Mouse (Mus musculus) left cerebral cortex, postnatal 4 days (tissue): Measurements from ENCODE around the gene G0s2. TPM values are rescaled to one million over a fixed set of nuclear protein-coding genes. Genes with fewer than 3 reads are reported as not detected.
A peak's percentile ranks its signal among the peaks of the same experiment; 100 is the strongest.
"Not testable (repeated sequence)": the region's sequence is repeated elsewhere in the genome, so short reads cannot be mapped to it uniquely, and the experiment has no call there.

Experiments used
- DNase-seq: peaks from one replicate; pipeline ENCODE4 v3.0.0-alpha.2; 2022
- intact Hi-C: fragments of 180-260 bp; cut with DNase I; formaldehyde crosslinking; loops from one replicate; pipeline ENCODE4 v1.15.1; 2025
- total RNA-seq, 2 experiments: library from RNA; stranded (reverse); gene quantifications; 2 replicates each; pipeline ENCODE4 v1.2.3; 2021

The G0s2 gene
- total RNA-seq, 2 experiments from 2014 or later, result 3.1 to 3.7 TPM

DNA sequence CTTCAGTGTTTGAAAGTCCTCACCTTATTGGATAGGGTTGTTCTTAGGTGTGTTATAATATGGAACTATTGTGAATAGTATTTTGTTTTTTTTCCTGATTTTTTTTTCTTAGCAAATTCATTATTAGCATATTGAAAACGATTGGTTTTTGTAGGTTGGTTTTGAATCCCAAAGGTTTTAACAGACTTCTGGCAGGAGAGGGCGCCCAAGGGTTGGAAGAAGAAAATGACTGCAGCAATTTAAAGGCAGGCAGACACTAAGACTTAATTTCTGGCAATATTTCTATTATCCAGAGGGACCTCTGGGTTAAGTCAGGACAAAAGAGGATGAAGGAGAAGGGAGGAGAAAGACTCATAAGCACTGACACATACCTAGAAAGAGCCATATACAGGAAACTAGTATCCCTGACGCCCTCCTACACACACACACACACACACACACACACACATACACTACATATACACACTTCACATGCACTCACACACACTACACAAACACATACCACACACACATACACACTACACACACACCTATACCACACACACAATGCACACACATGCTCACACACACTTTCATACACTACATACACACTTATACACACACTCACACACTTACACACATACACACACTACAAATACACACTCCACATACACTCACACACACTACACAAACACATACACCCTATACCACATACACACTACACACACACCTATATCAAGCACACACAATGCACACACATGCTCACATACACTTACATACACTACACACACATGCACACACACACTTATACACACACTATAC is 17.3 kb downstream of the G0s2 start:
- DNase-seq, result peak; percentile 79
- intact Hi-C loops, result loop anchor here (2.0 to 5.0 kb wide), 2 partner anchors 69 to 122 kb away; no protein-coding TSS in a partner anchor

DNA sequence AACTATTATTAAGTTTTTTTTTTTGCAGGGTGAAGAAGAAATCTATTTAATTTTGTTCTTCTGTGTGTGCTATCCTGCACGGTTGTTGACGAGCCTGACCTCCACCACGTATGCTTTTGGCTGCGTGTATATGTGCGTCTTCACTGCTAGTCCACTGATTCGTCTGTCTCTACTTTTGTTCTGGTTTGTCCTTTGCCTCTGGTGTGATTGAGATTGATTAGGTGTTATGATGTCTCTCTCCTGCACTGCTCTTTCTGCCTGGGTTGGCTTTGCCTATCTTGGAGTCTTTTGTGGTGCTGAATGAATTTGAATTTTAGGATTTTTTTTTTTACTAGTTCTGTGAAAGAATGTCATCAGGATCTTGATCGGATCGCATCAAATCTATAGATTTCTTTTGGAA is 18.0 kb downstream of the G0s2 start:
- DNase-seq, result no peak
- intact Hi-C loops, result loop anchor here (2.0 to 5.0 kb wide), 2 partner anchors 70 to 122 kb away; no protein-coding TSS in a partner anchor

DNA sequence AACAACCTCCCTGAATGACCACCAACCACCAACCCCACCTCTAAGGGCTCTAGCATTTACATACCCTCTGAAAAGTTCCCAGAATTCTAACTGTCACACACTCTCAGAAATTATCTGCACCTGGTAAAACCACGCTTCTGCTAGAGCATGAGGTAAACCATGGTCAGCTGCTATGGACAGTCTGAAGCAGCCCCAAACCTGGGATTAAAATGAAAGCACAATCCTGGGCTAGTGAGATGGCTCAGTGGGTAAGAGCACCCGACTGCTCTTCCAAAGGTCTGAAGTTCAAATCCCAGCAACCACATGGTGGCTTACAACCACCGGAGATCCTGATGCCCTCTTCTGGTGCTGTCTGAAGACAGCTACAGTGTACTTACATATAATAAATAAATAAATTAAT is 19.1 kb downstream of the G0s2 start:
- intact Hi-C loops, result loop anchor here (2.0 kb wide), 1 partner anchor 71 kb away; no protein-coding TSS in a partner anchor
- not testable (repeated sequence) for DNase-seq

DNA sequence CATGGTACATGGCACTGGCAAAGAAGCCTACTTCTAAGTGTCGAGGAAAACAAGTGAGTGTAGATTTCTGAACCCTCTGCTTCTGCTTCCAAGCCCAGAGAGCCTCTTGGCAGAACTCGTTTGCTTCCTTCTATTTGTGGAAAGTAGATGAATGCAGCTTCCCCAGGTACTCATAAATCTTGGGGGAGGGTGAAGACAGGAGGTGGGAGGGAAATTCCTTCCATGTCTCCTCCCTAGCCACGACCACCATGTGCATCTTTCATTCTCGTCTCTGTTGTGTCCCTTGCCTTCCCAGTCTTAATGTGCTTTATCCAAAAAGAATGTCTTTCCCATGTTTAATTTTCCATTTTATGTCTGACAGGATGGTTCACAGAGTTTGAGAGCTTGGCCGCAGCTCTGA is 20.4 kb downstream of the G0s2 start:
- no peak for DNase-seq
- intact Hi-C loops, result no loop called here

DNA sequence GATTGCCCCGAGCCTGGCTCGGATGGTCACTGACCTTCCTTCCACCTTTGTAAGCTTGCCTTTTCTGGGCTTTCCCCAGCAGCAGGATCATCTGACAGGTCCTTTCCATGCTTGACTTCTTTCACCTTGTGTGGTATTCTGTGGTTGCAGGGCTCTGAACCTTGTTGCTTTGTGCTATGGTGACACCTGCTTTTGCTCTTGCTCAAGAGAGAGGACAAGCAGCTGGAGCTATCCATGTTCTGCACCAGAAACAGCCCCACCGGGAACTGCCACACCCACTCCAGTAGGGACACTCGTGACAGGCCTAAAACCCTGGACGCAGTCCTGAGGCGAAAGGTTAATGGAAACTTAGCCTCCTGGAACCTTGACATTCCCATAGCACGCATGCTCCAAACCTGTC is 21.6 kb downstream of the G0s2 start:
- intact Hi-C loops, result no loop called here

DNA sequence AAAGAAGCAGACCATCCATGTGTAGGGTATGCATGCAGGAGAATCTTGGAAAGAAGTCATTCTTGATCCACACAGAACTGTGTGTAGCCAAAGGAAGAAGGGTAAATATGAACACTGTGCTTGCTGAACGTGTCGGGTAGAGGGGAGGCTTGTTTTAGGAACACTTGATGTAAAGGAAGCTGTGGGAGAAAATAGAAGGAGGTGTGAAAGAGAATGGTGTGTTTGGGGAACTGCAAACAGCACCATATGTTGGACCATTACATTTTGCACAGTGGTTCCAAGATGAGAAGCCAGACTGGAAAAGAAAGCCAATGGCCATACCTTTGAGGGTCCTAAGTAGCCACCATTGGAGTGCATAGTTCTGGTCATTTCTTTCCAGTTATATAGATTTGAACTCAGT is 23.0 kb downstream of the G0s2 start:
- intact Hi-C loops, result no loop called here

More for the DNA sequence above, 21.6 kb downstream of the G0s2 start:
- no peak for DNase-seq

DNA sequence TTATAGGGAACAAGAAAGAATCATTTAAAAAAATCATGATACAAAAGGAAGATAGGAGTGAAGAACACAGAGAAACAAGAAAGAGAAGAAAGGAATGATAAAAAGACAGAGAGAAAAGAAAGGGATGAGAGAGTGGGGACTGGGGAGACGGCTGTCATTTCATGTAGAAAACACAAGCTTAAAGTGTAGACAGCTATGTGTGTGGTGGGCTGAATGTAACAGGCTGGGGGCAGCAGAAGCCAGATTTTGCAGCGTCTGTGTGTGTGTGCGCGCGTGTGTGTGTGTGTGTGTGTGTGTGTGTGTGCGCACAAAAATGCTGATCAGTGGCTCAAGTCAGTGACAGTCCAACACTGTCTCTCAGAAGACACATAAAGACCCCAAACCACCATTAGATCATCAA is 28.8 kb downstream of the G0s2 start:
- DNase-seq, result no peak
- intact Hi-C loops, result no loop called here

More for the DNA sequence above, 23.0 kb downstream of the G0s2 start:
- DNase-seq, result no peak

DNA sequence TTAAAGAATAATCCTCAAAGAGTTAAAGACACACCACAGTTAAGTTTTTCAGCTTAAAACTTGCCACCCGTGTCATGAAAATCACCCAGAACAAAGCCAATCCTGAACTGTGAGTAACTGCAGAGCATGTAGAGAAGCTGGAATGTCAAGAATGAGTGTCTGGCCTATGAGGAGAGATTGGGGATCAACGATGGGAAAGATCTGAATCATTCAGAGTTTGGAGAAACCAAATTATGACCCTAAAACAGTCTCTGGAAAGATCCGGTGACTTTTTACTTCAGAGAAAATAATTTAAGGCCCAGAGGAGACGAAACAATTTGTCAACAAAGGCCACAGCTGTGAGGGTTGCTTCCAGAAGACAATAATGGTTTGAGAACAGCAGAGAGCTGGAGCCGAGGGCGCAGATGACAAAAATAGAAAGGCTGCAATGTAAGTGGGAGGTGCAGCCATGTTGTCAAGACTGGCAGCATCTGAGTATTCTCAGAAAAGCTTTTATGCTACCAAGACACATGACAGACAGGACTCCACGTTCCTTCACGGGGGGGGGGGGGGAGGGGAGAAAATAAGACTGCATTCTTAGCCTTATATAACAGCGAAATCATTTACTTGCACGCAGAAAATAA is 29.3 kb downstream of the G0s2 start:
- intact Hi-C loops, result no loop called here
- no peak for DNase-seq

DNA sequence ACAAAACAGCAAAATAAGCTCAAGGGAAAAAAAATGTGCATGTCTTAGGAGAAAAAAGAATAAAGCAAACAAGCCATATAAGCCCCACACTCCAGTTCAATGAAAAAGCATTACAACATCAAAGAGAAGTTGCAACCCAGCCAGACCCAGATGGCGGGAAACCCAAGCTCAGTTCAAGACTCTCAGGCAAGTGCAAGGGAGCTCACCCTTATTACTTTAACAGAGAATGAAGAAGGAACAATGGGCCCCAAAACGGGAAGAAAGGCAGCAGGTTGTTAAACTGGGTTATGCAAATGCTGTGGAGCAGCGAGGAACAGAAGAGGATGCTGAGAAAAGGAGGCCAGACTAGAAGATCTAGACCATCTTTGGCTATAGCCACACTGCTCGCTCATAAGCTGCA is 30.2 kb downstream of the G0s2 start:
- DNase-seq, result no peak

DNA sequence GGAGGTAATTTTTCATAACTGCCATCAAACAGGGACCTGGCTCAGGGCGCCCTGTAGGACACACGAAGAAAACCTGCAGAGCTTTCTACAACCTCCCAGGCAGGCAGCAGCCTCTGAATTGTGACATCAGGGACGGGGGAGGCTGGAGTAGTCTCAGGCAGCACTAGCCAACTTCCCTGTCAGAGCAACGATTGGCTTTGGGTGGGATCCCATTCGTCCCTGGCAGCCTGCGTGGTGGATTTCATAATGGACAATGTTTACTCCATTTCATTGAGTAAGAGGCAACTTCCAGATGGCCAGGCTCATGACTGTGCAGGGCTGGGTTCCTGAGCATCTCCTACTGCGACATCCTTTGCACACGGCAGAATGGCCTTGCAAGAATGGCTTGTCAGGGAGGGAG is 30.8 kb downstream of the G0s2 start:
- peak; percentile 78 for DNase-seq
- intact Hi-C loops, result no loop called here

More for the DNA sequence above, 30.2 kb downstream of the G0s2 start:
- intact Hi-C loops, result no loop called here

DNA sequence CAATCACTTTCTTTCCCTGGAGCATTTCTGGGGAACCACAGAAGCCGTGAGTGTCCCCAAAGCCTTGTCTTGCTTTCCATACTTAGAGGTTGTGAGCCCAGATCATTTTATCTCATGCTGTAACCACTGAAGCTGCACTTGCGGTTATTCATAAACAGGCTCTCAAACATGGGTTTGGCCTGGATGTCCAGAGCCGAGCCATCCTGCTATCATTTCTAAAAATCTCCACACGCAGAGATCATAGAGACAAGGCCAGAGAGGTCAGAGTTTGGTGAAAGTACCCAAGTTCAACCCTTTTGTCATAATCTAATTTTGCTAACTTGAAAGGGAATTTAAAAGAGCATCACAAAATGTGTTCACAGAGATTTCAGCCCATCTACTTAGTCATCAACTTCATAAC is 31.6 kb downstream of the G0s2 start:
- no peak for DNase-seq
- intact Hi-C loops, result no loop called here

DNA sequence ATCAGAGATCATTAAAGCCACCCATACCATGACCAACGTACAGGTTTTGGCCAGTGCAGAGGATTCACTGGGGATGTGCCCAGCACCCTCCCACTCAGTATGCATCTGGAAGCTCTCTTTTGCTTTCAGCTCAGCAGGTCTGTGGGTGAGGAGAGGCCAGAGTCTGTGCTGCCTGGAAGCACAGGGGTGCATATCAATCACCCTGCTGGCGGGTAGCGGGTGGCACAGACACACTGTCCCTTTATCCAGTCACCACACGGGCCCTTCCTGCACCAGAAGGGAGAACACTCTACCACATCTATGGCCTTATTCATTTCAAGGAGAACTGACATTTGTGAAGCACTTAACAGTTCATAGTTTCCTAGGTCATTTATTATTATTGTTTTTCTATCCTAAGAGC is 34.6 kb downstream of the G0s2 start:
- DNase-seq, result no peak
- intact Hi-C loops, result no loop called here

DNA sequence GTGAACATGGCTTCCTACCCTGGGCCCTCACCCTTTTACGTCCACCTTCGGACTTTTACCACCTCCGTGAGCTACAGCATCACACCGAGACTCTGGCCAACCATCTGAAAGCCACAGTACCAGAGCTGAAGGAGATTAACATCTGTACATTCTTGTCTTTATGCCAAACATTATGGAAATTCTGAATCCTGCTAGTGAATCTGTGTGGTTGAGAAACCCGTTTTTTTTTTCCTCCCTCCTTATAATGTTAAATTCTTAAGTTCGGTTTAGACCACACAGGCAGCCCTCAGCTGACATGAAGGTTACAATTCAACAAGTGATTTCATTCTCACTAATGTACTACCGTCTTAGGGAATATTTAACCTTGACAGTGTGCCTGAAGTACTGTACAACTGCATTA is 38.1 kb downstream of the G0s2 start:
- intact Hi-C loops, result no loop called here
- DNase-seq, result no peak

DNA sequence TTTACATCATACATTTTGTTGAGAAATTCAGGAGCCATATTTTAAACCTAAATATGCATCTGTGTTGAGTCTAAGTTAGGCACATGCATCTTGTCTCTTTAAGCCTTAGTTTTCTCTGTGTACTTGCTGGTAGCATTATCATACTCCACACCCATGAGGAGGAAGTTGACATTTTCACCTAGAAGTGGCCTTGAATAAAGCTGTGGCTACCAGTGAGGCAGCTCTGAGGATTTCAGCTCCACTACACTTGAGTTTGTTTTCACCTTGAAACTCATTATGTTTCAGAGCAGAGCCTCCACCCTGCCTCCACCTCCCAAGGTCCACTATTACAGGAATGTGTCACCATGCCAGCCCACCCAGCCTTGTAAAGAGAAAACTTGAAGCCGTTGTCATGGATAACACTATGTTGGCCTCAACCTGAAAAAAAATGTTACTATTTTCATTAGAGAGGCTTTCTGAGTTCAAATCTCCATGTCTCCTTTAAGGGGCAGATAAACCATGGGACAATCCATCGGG is 38.8 kb downstream of the G0s2 start:
- intact Hi-C loops, result no loop called here
- no peak for DNase-seq

DNA sequence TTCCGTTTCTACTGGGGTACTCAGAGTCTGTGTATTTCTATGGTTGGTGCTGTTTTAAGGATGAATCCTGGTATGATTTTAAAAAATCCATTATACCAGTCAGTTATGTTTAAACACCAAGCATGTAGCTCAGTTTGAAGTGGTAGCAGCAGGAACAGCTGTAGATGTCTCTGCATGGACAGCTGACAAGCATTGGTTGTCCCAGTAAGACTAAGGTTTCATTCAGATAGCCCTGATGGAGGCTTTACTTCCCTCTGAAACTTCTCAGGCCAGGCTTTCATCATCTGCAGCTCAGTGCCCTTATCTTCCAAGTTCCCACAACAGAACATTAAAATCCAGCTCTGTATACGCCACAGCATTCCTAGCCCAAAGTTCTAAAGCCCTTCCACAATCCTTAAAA is 40.3 kb downstream of the G0s2 start:
- DNase-seq, result no peak
- intact Hi-C loops, result no loop called here

DNA sequence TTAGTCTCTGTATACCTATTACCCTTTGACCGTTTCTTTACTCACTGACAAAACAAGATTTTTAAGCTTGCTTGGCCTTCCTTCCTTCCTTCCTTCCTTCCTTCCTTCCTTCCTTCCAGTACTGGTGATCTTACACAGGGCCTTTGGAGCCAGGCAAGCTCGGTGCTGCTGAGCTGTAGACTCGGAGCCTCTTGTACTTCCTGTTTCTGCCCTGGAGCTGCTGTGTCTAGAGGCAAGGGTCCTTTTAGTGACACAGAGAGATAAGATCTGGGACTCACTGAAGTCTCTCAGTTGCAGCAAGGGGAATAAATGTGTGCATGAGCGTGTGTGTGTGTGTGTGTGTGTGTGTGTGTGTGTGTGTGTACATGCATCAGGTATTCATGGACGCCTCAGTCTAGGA is 42.1 kb downstream of the G0s2 start:
- DNase-seq, result no peak
- intact Hi-C loops, result no loop called here

DNA sequence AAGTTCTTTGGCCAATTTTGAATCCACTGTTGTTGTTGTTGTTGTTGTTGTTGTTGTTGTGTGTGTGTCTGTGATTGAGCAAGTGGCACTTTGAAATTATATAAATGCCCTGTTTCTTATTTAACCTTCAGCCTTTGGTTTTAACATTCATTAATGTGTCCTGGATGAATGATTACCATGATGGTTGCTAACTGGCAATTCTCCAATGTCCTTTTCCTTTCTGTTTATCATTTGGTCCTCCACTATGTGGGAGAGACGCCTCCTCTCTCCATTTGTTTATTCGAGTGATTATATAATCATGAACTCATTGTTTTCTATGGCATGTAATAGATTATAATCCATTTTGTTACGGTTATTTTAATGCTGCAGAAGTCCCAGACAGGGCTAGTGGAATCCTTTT is 42.5 kb downstream of the G0s2 start:
- intact Hi-C loops, result no loop called here
- no peak for DNase-seq

DNA sequence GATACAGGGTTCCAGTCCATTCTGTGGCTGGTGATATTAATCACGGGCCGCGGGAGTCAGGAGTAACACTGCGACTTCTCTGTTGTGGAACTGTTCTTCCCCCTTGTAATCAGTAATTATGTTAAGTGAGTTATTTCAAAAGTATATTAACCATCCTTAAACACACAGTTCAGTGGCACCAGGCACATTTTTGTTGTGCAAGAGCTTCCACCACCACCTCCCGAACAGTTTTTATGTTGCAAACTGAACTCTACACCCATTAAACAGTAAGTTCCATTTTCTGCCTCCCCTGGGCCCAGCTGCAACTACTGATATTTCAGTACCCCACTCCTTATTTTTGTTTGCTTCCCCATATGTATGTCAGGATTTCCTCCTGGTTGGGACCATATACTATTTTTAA is 43.4 kb downstream of the G0s2 start:
- intact Hi-C loops, result no loop called here
- DNase-seq, result no peak

DNA sequence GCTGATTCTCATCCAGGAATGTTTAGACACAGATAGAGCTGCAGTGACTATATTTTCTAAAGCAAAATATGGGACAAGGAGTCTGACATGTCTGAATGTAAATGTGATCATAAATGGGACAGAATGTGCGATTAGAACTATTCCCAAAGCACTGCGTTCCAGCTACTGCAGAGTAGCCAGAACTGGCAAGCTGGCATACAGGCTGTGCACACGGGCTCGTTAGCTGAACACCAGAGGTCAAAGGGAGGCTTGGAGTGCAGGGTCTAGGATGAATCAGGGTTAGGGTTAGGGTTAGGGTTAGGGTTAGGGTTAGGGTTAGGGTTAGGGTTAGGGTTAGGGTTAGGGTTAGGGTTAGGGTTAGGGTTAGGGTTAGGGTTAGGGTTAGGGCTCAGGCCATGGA is 45.5 kb downstream of the G0s2 start:
- no peak for DNase-seq
- intact Hi-C loops, result no loop called here

DNA sequence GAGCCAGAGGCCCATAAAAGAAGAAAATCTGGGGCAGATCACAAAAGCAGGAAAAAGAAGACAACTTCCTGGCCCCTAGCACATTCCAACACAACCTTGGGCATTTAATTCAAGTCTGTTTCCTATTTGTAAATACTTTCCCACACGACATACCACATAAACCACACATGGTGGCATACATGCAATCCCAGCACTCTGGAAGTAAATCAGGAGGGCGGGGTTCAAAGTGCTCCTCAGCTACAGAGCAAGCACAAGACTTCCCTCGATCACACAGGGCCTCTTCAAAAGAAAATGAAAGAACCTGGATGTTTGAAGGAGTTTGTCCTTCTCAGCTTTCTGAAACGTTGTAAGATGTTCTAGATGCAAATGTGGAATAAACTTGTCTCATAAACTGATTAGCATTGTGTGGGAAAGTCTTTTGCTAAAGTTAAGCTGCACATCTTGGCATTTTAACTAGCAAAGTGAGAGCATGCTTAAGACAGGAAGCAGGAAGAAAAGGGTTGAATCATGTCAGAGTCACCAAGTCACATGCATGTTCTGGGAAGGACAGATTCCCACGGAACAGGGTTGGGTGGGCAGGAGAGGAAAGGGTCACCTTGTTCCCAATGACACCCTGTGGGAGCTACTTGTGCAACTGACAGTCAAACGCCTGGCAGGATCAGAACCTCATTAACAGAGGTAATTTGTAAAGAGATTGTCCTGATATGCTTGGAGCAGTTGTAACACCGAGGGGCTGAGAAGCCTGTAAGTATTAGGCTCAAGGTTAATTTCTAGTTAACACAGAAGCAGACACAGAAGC is 46.1 kb downstream of the G0s2 start:
- intact Hi-C loops, result no loop called here
- DNase-seq, result no peak

DNA sequence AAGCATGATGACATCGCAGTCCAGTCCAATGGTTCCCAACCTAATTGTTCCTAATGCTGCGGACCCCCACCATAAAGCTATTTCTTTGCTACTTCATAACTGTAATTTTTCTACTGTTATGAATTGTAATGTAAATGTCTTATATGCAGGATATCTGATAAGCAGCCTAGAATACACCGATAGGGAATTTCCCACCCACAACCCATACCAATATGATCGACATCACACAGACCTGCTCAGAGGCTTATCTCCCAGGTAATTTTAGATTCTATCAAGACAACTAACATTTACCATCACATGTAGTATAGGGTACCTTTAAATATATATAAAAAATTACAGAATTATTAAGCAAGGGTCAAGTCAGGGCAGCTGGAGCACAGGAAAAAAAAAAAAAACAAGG is 46.9 kb downstream of the G0s2 start:
- no peak for DNase-seq

More for the DNA sequence above, 46.9 kb downstream of the G0s2 start:
- intact Hi-C loops, result no loop called here
